In the genomic region with DNA sequence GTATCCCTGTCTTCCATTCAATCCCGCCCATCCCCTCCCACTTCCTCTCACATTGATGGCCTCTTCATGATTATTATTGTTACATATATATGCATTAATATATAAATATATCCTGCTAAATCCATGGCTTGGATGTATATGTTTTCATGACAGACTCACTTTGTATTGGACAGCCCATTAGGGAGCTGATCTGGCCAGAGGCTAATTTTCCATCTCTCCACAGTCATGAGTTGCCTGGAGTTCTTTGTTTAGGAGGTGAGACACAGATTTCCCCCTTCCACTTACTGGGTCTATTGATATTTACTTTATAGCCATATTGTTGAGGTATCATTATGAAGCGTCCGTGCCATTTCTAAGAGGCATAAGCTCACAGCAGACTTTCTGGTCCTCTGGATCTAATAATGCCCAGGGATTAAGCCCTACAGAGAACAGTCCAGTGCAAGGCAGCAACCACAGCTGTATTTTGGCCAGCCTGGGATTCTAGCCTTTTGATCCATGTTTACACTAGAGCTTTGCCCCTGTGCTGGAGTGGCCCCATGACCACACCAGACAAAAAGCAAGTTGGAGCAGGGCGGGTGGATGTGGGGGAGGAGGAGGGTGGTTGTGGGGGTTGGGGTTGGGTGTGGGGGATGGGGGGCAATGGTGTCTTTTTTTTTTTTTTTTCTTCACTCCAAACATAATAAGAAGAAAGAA, we compare ENCODE assay signal across 15 mouse cellular contexts.
DNase-seq lines count a peak whose midpoint lies in the region; ATAC-seq lines count a peak whose summit lies in the region.
"Had no signal": no experiment of that assay in that cellular context is flagged by ENCODE, and none has a peak within 500 bp of the region (broad histone marks: within the 10 kb centered on the region; RNA-seq: fewer than 3 reads in every experiment).

No protein-coding gene starts in this region.

- no peak overlapping the region for H3K9ac ChIP-seq in lung, embryonic 16.5 days (ENCODE audit: low read length)
- no peak overlapping the region for H3K9ac ChIP-seq in liver, embryonic 12.5 days
- no peak overlapping the region for H3K9ac ChIP-seq in stomach, embryonic 16.5 days (ENCODE audit: low read length)
- H3K9ac ChIP-seq: hindbrain, embryonic 15.5 days; neural tube, embryonic 13.5 days had no signal

- H3K4me1 ChIP-seq in lung, embryonic 16.5 days (replicated peaks; ENCODE audit: control insufficient read depth, insufficient read depth, low read length): no peaks in the 10 kb centered on the region
- peaks cover 26% of the 10 kb centered on the region for H3K4me1 ChIP-seq in embryonic facial prominence, embryonic 10.5 days
- peaks cover 23% of the 10 kb centered on the region for H3K4me1 ChIP-seq in liver, embryonic 12.5 days
- H3K4me1 ChIP-seq in stomach, embryonic 16.5 days (ENCODE audit: control insufficient read depth, insufficient read depth, low read length): no peaks in the 10 kb centered on the region
- H3K4me1 ChIP-seq: hindbrain, embryonic 15.5 days had no signal

- no peaks in the 10 kb centered on the region for H3K27me3 ChIP-seq in lung, embryonic 16.5 days (ENCODE audit: control insufficient read depth, insufficient read depth, low read depth, low read length)
- no peaks in the 10 kb centered on the region for H3K27me3 ChIP-seq in embryonic facial prominence, embryonic 10.5 days (replicated peaks; ENCODE audit: low read depth, poor library complexity, severe bottlenecking)
- H3K27me3 ChIP-seq in liver, embryonic 12.5 days (replicated peaks): no peaks in the 10 kb centered on the region
- H3K27me3 ChIP-seq in stomach, embryonic 16.5 days (ENCODE audit: control insufficient read depth, insufficient read depth, low read length): no peaks in the 10 kb centered on the region
- H3K27me3 ChIP-seq: hindbrain, embryonic 15.5 days; neural tube, embryonic 13.5 days had no signal

- no peak for DNase-seq in lung, postnatal 25 days (ENCODE audit: low spot score)
- DNase-seq in embryonic facial prominence, embryonic 10.5 days (ENCODE audit: low spot score): peak; percentile 54
- DNase-seq in urinary bladder, postnatal 14 days (ENCODE audit: low spot score): no peak
- DNase-seq in cerebellum, postnatal 14 days: no peak
- DNase-seq: adrenal gland, postnatal 14 days; cerebellum, adult 9-10 months; kidney, adult 11 months; kidney, postnatal 10 days; lung, postnatal 14 days had no signal

- peak; percentile 38; the same call in 1 of the 2 replicates for ATAC-seq in lung, embryonic 16.5 days (ENCODE audit: low read depth)
- ATAC-seq in liver, embryonic 12.5 days: peak; percentile 71
- ATAC-seq in stomach, embryonic 16.5 days (ENCODE audit: insufficient read depth, low FRiP score): peak; percentile 40; the same call in 1 of the 2 replicates
- ATAC-seq: CD4-positive, CD25-positive, alpha-beta regulatory T cell, adult 4 months had no signal

- H3K36me3 ChIP-seq in lung, embryonic 16.5 days (ENCODE audit: control insufficient read depth, insufficient read depth, low read length): no peaks in the 10 kb centered on the region
- no peaks in the 10 kb centered on the region for H3K36me3 ChIP-seq in embryonic facial prominence, embryonic 10.5 days (replicated peaks)
- no peaks in the 10 kb centered on the region for H3K36me3 ChIP-seq in liver, embryonic 12.5 days
- H3K36me3 ChIP-seq in stomach, embryonic 16.5 days (ENCODE audit: control insufficient read depth, insufficient read depth, low read length): no peaks in the 10 kb centered on the region
- H3K36me3 ChIP-seq: hindbrain, embryonic 15.5 days; neural tube, embryonic 13.5 days had no signal

- H3K4me3 ChIP-seq in lung, embryonic 16.5 days (ENCODE audit: low read length): no peak overlapping the region
- H3K4me3 ChIP-seq in embryonic facial prominence, embryonic 10.5 days: no peak overlapping the region
- H3K4me3 ChIP-seq in liver, embryonic 12.5 days: no peak overlapping the region
- no peak overlapping the region for H3K4me3 ChIP-seq in stomach, embryonic 16.5 days (replicated peaks; ENCODE audit: low read length)
- H3K4me3 ChIP-seq: hindbrain, embryonic 15.5 days; neural tube, embryonic 13.5 days had no signal

- no peak overlapping the region for H3K4me2 ChIP-seq in lung, embryonic 16.5 days (ENCODE audit: low read depth, low read length)
- H3K4me2 ChIP-seq in liver, embryonic 12.5 days: no peak overlapping the region
- no peak overlapping the region for H3K4me2 ChIP-seq in stomach, embryonic 16.5 days (ENCODE audit: low read depth, low read length)
- H3K4me2 ChIP-seq: hindbrain, embryonic 15.5 days; neural tube, embryonic 13.5 days had no signal

- H3K27ac ChIP-seq in lung, embryonic 16.5 days (ENCODE audit: low read length): no peak overlapping the region
- peak overlapping the region; percentile 67; the same call in 1 of the 2 replicates for H3K27ac ChIP-seq in embryonic facial prominence, embryonic 10.5 days (replicated peaks)
- H3K27ac ChIP-seq in liver, embryonic 12.5 days: no peak overlapping the region
- H3K27ac ChIP-seq in stomach, embryonic 16.5 days (ENCODE audit: low read length): no peak overlapping the region; the same call in 1 of the 2 replicates
- H3K27ac ChIP-seq: hindbrain, embryonic 15.5 days; neural tube, embryonic 13.5 days had no signal

- H3K9me3 ChIP-seq in lung, embryonic 16.5 days (ENCODE audit: control insufficient read depth, low read length): no peaks in the 10 kb centered on the region
- H3K9me3 ChIP-seq in embryonic facial prominence, embryonic 10.5 days: no peaks in the 10 kb centered on the region
- H3K9me3 ChIP-seq in liver, embryonic 12.5 days (replicated peaks): no peaks in the 10 kb centered on the region
- no peaks in the 10 kb centered on the region for H3K9me3 ChIP-seq in stomach, embryonic 16.5 days (replicated peaks; ENCODE audit: control insufficient read depth, low read length)
- H3K9me3 ChIP-seq: hindbrain, embryonic 15.5 days; neural tube, embryonic 13.5 days had no signal

- WGBS in lung, embryonic 16.5 days: 54% methylated on average over 4 of the region's 4 CpGs
- WGBS in embryonic facial prominence, embryonic 10.5 days: 39% methylated on average over 4 of the region's 4 CpGs
- WGBS in liver, embryonic 12.5 days (ENCODE audit: insufficient replicate concordance): 61% methylated on average over 4 of the region's 4 CpGs
- 44% methylated on average over 4 of the region's 4 CpGs for WGBS in stomach, embryonic 16.5 days
